Mouse (Mus musculus): ENCODE measurements around the gene Tex14. TPM values are rescaled to one million over a fixed set of nuclear protein-coding genes. Genes with fewer than 3 reads are reported as not detected.

The Tex14 gene
- total and polyA plus RNA-seq, 3 experiments: 0.42 TPM; not detected in 1

- Histone ChIP-seq H3K79me2 (ENCODE audit: control insufficient read depth, insufficient read depth, low read length, poor library complexity) (no peaks in the 10 kb centered on the region), H3K36me3 (ENCODE audit: control insufficient read depth in 1 of 2, insufficient read depth in 2 of 2, low read length in 2 of 2) (peaks cover 0 to 21% of the 10 kb centered on the region in 2 experiments; a peak in 2 of 4 replicates), H3K4me1 (ENCODE audit: control insufficient read depth in 1 of 2, insufficient read depth in 2 of 2, low read length in 2 of 2) (peaks cover 9 to 21% of the 10 kb centered on the region in 2 experiments), H3K27me3 (ENCODE audit: control insufficient read depth in 1 of 2, insufficient read depth in 2 of 2, low read length in 2 of 2) (no peaks in the 10 kb centered on the region), H3K9ac (ENCODE audit: control insufficient read depth, low read depth, low read length, poor library complexity, severe bottlenecking) (no peak overlapping the region), H3K4me3 (ENCODE audit: control insufficient read depth in 1 of 2, insufficient read depth in 1 of 2, low read depth in 2 of 2, low read length in 2 of 2) (no peak overlapping the region), H3K9me3 (replicated peaks; ENCODE audit: insufficient read depth, low read length) (no peaks in the 10 kb centered on the region), H3K27ac (ENCODE audit: control insufficient read depth, low read depth, low read length) (no peak overlapping the region)
- TF ChIP-seq ZNF384 (IDR thresholded peaks at IDR 0.05; ENCODE audit: low read depth, low read length) (peak; percentile 39; the same call in 1 of the 2 replicates), NRF1 (IDR thresholded peaks at IDR 0.05; ENCODE audit: insufficient read depth, low read depth, low read length, poor library complexity, severe bottlenecking) (no peak), CHD2 (IDR thresholded peaks at IDR 0.05; ENCODE audit: low read length) (no peak), HCFC1 (IDR thresholded peaks at IDR 0.05; ENCODE audit: low read depth, low read length) (no peak), RCOR1 (IDR thresholded peaks at IDR 0.05; ENCODE audit: low read depth, low read length) (no peak), BHLHE40 (IDR thresholded peaks at IDR 0.05; ENCODE audit: borderline replicate concordance, low read depth, low read length) (no peak), TCF12 (IDR thresholded peaks at IDR 0.05; ENCODE audit: low read depth, low read length) (no peak), UBTF (IDR thresholded peaks at IDR 0.05; ENCODE audit: borderline replicate concordance, insufficient read depth, low read depth, low read length) (no peak), ZMIZ1 (IDR thresholded peaks at IDR 0.05; ENCODE audit: low read depth, low read length) (no peak), POLR2A (IDR thresholded peaks at IDR 0.05; ENCODE audit: control insufficient read depth in 1 of 2, insufficient read depth in 1 of 2, low read depth in 1 of 2, low read length in 2 of 2, poor library complexity in 1 of 2) (no peak), RAD21 (IDR thresholded peaks at IDR 0.05; ENCODE audit: low read depth, low read length) (peak; percentile 43), POLR2AphosphoS5 (IDR thresholded peaks at IDR 0.05; ENCODE audit: borderline replicate concordance, low read depth, low read length) (no peak), GABPA (IDR thresholded peaks at IDR 0.05; ENCODE audit: low read depth, low read length) (no peak), MAX (IDR thresholded peaks at IDR 0.05; ENCODE audit: low read length) (no peak), E2F4 (IDR thresholded peaks at IDR 0.05; ENCODE audit: borderline replicate concordance, low read depth, low read length) (no peak), GATA1 (IDR thresholded peaks at IDR 0.05; ENCODE audit: low read depth, low read length) (no peak), MYC (IDR thresholded peaks at IDR 0.05; ENCODE audit: low read depth, low read length) (no peak), MXI1 (IDR thresholded peaks at IDR 0.05; ENCODE audit: low read depth, low read length) (no peak), USF2 (IDR thresholded peaks at IDR 0.05; ENCODE audit: borderline replicate concordance in 1 of 2, insufficient read depth in 1 of 2, low read depth in 1 of 2, low read length in 2 of 2) (no peak), MAZ (IDR thresholded peaks at IDR 0.05; ENCODE audit: low read depth, low read length) (no peak), POLR2AphosphoS2 (IDR thresholded peaks at IDR 0.05; ENCODE audit: low read length) (no peak), MAFK (IDR thresholded peaks at IDR 0.05; ENCODE audit: borderline replicate concordance, low read depth, low read length) (no peak), ELF1 (IDR thresholded peaks at IDR 0.05; ENCODE audit: low read depth, low read length) (no peak), SMC3 (IDR thresholded peaks at IDR 0.05; ENCODE audit: low read depth, low read length) (peak; percentile 52), MYB (IDR thresholded peaks at IDR 0.05; ENCODE audit: low read depth, low read length) (no peak), CHD1 (IDR thresholded peaks at IDR 0.05; ENCODE audit: low read depth, low read length) (no peak), NELFE (IDR thresholded peaks at IDR 0.05; ENCODE audit: low read depth, low read length) (no peak), JUND (IDR thresholded peaks at IDR 0.05; ENCODE audit: low read depth, low read length) (no peak), TBP (IDR thresholded peaks at IDR 0.05; ENCODE audit: low read depth, low read length) (no peak), TAL1 (IDR thresholded peaks at IDR 0.05; ENCODE audit: low read length) (no peak), EP300 (IDR thresholded peaks at IDR 0.05; ENCODE audit: low read depth in 1 of 2, low read length in 2 of 2) (no peak), KAT2A (conservative IDR thresholded peaks at IDR 0.05; ENCODE audit: low read depth, low read length) (no peak), ETS1 (IDR thresholded peaks at IDR 0.05; ENCODE audit: low read depth, low read length) (no peak), MEF2A (IDR thresholded peaks at IDR 0.05; ENCODE audit: extremely low read depth, insufficient replicate concordance, low read depth, low read length, poor library complexity, severe bottlenecking) (no peak), ZKSCAN1 (IDR thresholded peaks at IDR 0.05; ENCODE audit: low read depth, low read length) (no peak), CTCF (IDR thresholded peaks at IDR 0.05 in 2 of 3, conservative IDR thresholded peaks at IDR 0.05 in 1 of 3; ENCODE audit: control insufficient read depth in 1 of 3, insufficient read depth in 1 of 3, low read depth in 2 of 3, low read length in 3 of 3, poor library complexity in 1 of 3, severe bottlenecking in 1 of 3) (peak; percentile 62 to 65 (median 65)), ZC3H11A (IDR thresholded peaks at IDR 0.05; ENCODE audit: low read depth, low read length) (peak; percentile 4; the same call in 1 of the 2 replicates)
- DNase-seq (ENCODE audit: low read depth, low spot score): peak; percentile 75
These were observed 123.1 kb downstream of the Tex14 start for GRCm38 (mm10) chr11:87527990-87528389.
